Mouse (Mus musculus): ENCODE measurements around the gene Isoc2a.
"Not testable (repeated sequence)": the region's sequence is repeated elsewhere in the genome, so short reads cannot be mapped to it uniquely, and the experiment has no call there.

- not testable (repeated sequence) for TF ChIP-seq TAL1, GATA1 (IDR thresholded peaks at IDR 0.05; ENCODE audit: low read length)
Measured at GRCm38 (mm10) chr7:4879036-4879435, 2.1 kb downstream of the Isoc2a start.
